ENCODE assay signal across 14 mouse cellular contexts in genomic region chr16:44780751-44781150, GRCm38 (mm10). TPM values are rescaled to one million over a fixed set of nuclear protein-coding genes. Genes with fewer than 3 reads are reported as not detected.
"Had no signal": no experiment of that assay in that cellular context is flagged by ENCODE, and none has a peak within 500 bp of the region (broad histone marks: within the 10 kb centered on the region; RNA-seq: fewer than 3 reads in every experiment).

No protein-coding gene starts in this region.

- H3K27me3 ChIP-seq: limb, embryonic 12.5 days; midbrain, embryonic 12.5 days; neural tube, embryonic 13.5 days; stomach, embryonic 15.5 days had no signal

- H3K9me3 ChIP-seq: limb, embryonic 12.5 days; midbrain, embryonic 12.5 days; neural tube, embryonic 13.5 days; stomach, embryonic 15.5 days had no signal

- H3K4me2 ChIP-seq: limb, embryonic 12.5 days; midbrain, embryonic 12.5 days; neural tube, embryonic 13.5 days; stomach, embryonic 15.5 days had no signal

- H3K9ac ChIP-seq: limb, embryonic 12.5 days; midbrain, embryonic 12.5 days; neural tube, embryonic 13.5 days; stomach, embryonic 15.5 days had no signal

- H3K4me3 ChIP-seq: limb, embryonic 12.5 days; midbrain, embryonic 12.5 days; neural tube, embryonic 13.5 days; stomach, embryonic 15.5 days had no signal

- H3K27ac ChIP-seq: limb, embryonic 12.5 days; midbrain, embryonic 12.5 days; neural tube, embryonic 13.5 days; stomach, embryonic 15.5 days had no signal

- ATAC-seq: midbrain, embryonic 16.5 days had no signal

- DNase-seq: kidney, adult 8-10 months; layer of hippocampus, adult 9-11 months; layer of hippocampus, postnatal 36 days; retina, postnatal 1 day; right cerebral cortex, postnatal 14 days; thymus, adult 2 months; thymus, postnatal 25 days had no signal

- H3K4me1 ChIP-seq: limb, embryonic 12.5 days; midbrain, embryonic 12.5 days; neural tube, embryonic 13.5 days; stomach, embryonic 15.5 days had no signal

- H3K36me3 ChIP-seq: limb, embryonic 12.5 days; midbrain, embryonic 12.5 days; neural tube, embryonic 13.5 days; stomach, embryonic 15.5 days had no signal

RNA-seq across cellular contexts. Expression of gene Cd200r1, which starts 15.2 kb away (rescaled TPM):
- polyA plus RNA-seq: testis, adult 2 months had no signal

RNA-seq across cellular contexts. Expression of gene Cd200r4, which starts 30.8 kb away (rescaled TPM):
- polyA plus RNA-seq: kidney, embryonic 16.5 days; limb, embryonic 12.5 days; midbrain, embryonic 16.5 days; testis, adult 2 months had no signal
